Mouse (Mus musculus): Measurements from ENCODE around the gene Phf10.
"Not testable (repeated sequence)": the region's sequence is repeated elsewhere in the genome, so short reads cannot be mapped to it uniquely, and the experiment has no call there.

Gene Phf10

GRCm38 (mm10) chr17:14943009-14943728, 17.9 kb downstream of the Phf10 start, which contains the start of the genes Wdr27 and 1600012H06Rik:
Gene Wdr27 (minus strand): TSS chr17:14943158.
Gene 1600012H06Rik (plus strand): TSS chr17:14943184.
- DNase-seq, result peak; percentile 99

- not testable (repeated sequence) for DNase-seq
Measured at GRCm38 (mm10) chr17:14942181-14942580, 18.9 kb downstream of the Phf10 start.

GRCm38 (mm10) chr17:14935841-14936605, 25.1 kb downstream of the Phf10 start:
- no peak for DNase-seq

GRCm38 (mm10) chr17:14935280-14935679, 25.8 kb downstream of the Phf10 start:
- not testable (repeated sequence) for DNase-seq

GRCm38 (mm10) chr17:14931469-14931868, 29.6 kb downstream of the Phf10 start:
- no peak for DNase-seq

GRCm38 (mm10) chr17:14930697-14931096, 30.4 kb downstream of the Phf10 start:
- no peak for DNase-seq

- no peak for DNase-seq
Measured at GRCm38 (mm10) chr17:14928631-14929030, 32.4 kb downstream of the Phf10 start.

GRCm38 (mm10) chr17:14927644-14928218, 33.3 kb downstream of the Phf10 start:
- DNase-seq, result no peak

- DNase-seq, result no peak
Measured at GRCm38 (mm10) chr17:14921582-14921981, 39.5 kb downstream of the Phf10 start.

GRCm38 (mm10) chr17:14917866-14918265, 43.2 kb downstream of the Phf10 start:
- DNase-seq, result no peak

GRCm38 (mm10) chr17:14914401-14914800, 46.7 kb downstream of the Phf10 start:
- no peak for DNase-seq

- no peak for DNase-seq
Measured at GRCm38 (mm10) chr17:14912981-14913380, 48.1 kb downstream of the Phf10 start.

- DNase-seq, result peak; percentile 29
Measured at GRCm38 (mm10) chr17:14912420-14912819, 48.7 kb downstream of the Phf10 start.

GRCm38 (mm10) chr17:14910771-14911170, 50.3 kb downstream of the Phf10 start:
- no peak for DNase-seq

GRCm38 (mm10) chr17:14909331-14909730, 51.7 kb downstream of the Phf10 start:
- no peak for DNase-seq

- DNase-seq, result no peak
Measured at GRCm38 (mm10) chr17:14907136-14907535, 53.9 kb downstream of the Phf10 start.

- no peak for DNase-seq
Measured at GRCm38 (mm10) chr17:14906611-14907010, 54.5 kb downstream of the Phf10 start.

- peak; percentile 85 for DNase-seq
Measured at GRCm38 (mm10) chr17:14904637-14905265, 56.3 kb downstream of the Phf10 start.

- DNase-seq, result no peak
Measured at GRCm38 (mm10) chr17:14904206-14904605, 56.9 kb downstream of the Phf10 start.

GRCm38 (mm10) chr17:14903212-14903611, 57.9 kb downstream of the Phf10 start:
- no peak for DNase-seq

GRCm38 (mm10) chr17:14898972-14899371, 62.1 kb downstream of the Phf10 start:
- DNase-seq, result no peak

- not testable (repeated sequence) for DNase-seq
Measured at GRCm38 (mm10) chr17:14895058-14895457, 66.0 kb downstream of the Phf10 start.
